7 mouse cellular contexts compared by ENCODE assay signal in the genomic region with DNA sequence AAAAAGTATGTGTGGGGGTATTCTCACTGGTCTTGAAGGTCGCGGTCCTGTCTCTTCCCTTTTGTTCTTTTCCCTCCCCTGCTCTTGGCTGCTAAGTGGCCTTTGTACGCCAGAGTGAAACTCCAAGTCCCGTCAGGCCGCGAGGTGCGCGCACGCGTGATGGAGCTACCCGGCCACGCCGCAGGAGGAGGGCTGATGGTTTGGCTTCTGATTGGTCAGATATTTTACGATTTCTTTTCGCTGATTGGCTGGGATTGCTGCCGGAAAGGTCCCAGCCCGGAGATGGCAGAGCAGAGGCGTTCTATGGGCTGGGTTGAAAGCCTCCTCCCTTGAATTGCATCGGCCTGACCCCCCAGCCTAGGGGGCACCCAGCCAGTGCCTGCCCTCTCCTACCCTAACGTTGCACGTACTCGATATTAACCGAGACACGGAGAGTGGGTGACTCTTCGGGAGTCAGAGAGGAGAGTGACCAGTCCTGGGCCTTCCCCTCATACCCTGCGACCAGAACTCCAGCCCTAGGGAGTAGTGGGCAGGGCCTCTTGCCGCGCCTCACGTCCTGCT. TPM values are rescaled to one million over a fixed set of nuclear protein-coding genes. Genes with fewer than 3 reads are reported as not detected.
DNase-seq lines count a peak whose midpoint lies in the region; ATAC-seq lines count a peak whose summit lies in the region.

No protein-coding gene starts in this region.

- no peaks in the 10 kb centered on the region for H3K27me3 ChIP-seq in intestine, embryonic 15.5 days (replicated peaks)
- H3K27me3 ChIP-seq in midbrain, embryonic 10.5 days (ENCODE audit: low read depth, poor library complexity, severe bottlenecking): peaks cover 37% of the 10 kb centered on the region

- H3K4me1 ChIP-seq in intestine, embryonic 15.5 days (replicated peaks): peaks cover 28% of the 10 kb centered on the region
- peaks cover 71% of the 10 kb centered on the region for H3K4me1 ChIP-seq in midbrain, embryonic 10.5 days

- peak overlapping the region; percentile 82 for H3K4me2 ChIP-seq in intestine, embryonic 15.5 days (replicated peaks)

- H3K27ac ChIP-seq in intestine, embryonic 15.5 days: peak overlapping the region; percentile 94
- H3K27ac ChIP-seq in midbrain, embryonic 10.5 days (replicated peaks): peak overlapping the region; percentile 93

- peak; percentile 93 for ATAC-seq in intestine, embryonic 15.5 days

- peak overlapping the region; percentile 65 for H3K4me3 ChIP-seq in intestine, embryonic 15.5 days (replicated peaks)
- peak overlapping the region; percentile 78 for H3K4me3 ChIP-seq in midbrain, embryonic 10.5 days

- H3K9me3 ChIP-seq in intestine, embryonic 15.5 days: no peaks in the 10 kb centered on the region
- H3K9me3 ChIP-seq in midbrain, embryonic 10.5 days (replicated peaks): peaks cover 13% of the 10 kb centered on the region

- peak; percentile 98 for DNase-seq in adrenal gland, adult 2 months
- DNase-seq in embryo, embryonic 11.5 days (ENCODE audit: low read depth, low spot score): peak; percentile 94
- peak; percentile 90 to 95 for DNase-seq in gastrocnemius, postnatal 36 days
- DNase-seq in left cerebral cortex, postnatal 25 days (ENCODE audit: low spot score in 2 of 2): peak; percentile 96 to 99
- peak; percentile 94 for DNase-seq in midbrain, embryonic 10.5 days (ENCODE audit: low spot score)
- peak; percentile 93 for DNase-seq in right cerebral cortex, postnatal 4 days

- intact Hi-C loops in gastrocnemius, postnatal 36 days (cut with DNase I): loop anchor here (1.0 kb wide), 1 partner anchor 26 kb away; no protein-coding TSS in a partner anchor
- intact Hi-C loops in left cerebral cortex, postnatal 25 days (cut with DNase I): loop anchor here (2.0 kb wide), 1 partner anchor 25 kb away; the partner anchor contains the start of gene Hnrnpr

- WGBS in intestine, embryonic 15.5 days: under 1% methylated on average over 29 of the region's 29 CpGs
- WGBS in midbrain, embryonic 10.5 days: under 1% methylated on average over 29 of the region's 29 CpGs

- H3K9ac ChIP-seq in intestine, embryonic 15.5 days: peak overlapping the region; percentile 72

- peaks cover 29% of the 10 kb centered on the region for H3K36me3 ChIP-seq in intestine, embryonic 15.5 days
- H3K36me3 ChIP-seq in midbrain, embryonic 10.5 days: peaks cover 38% of the 10 kb centered on the region

RNA-seq across cellular contexts. Expression of gene Zfp46, which starts 1.4 kb away (rescaled TPM):
- 10 to 100 TPM; 17.2 to 17.3 TPM for total RNA-seq in adrenal gland, adult 2 months (2021)
- polyA plus RNA-seq in adrenal gland, adult 2 months (2012; rRNA removed): 10.4 and 11.2 TPM in 2 replicates
- 10 to 100 TPM; 19.7 to 22.4 TPM for total RNA-seq in gastrocnemius, postnatal 36 days (2021)
- 16.0 and 16.8 TPM in 2 replicates for polyA plus RNA-seq in intestine, embryonic 15.5 days (2015; fragmentation: Nextera tagmentation; extraction: Ambion mirVana)
- 10 to 100 TPM; 54.6 to 64.2 TPM for total RNA-seq in left cerebral cortex, postnatal 25 days (2021)
- 23.3 and 30.3 TPM in 2 replicates for polyA plus RNA-seq in midbrain, embryonic 10.5 days (2016; fragmentation: Nextera tagmentation; extraction: Ambion mirVana)

RNA-seq across cellular contexts. Expression of gene Hnrnpr, which starts 24.9 kb away (rescaled TPM):
- total RNA-seq in adrenal gland, adult 2 months (2021): 10 to 100 TPM; 58.8 to 82.3 TPM
- 2.7 and 2.8 TPM in 2 replicates for polyA plus RNA-seq in adrenal gland, adult 2 months (2012; rRNA removed)
- total RNA-seq in gastrocnemius, postnatal 36 days (2021): 10 to 100 TPM; 16.4 to 21.1 TPM
- 128 and 129 TPM in 2 replicates for polyA plus RNA-seq in intestine, embryonic 15.5 days (2015; fragmentation: Nextera tagmentation; extraction: Ambion mirVana)
- 10 to 100 TPM; 81.8 to 83.5 TPM for total RNA-seq in left cerebral cortex, postnatal 25 days (2021)
- polyA plus RNA-seq in midbrain, embryonic 10.5 days (2016; fragmentation: Nextera tagmentation; extraction: Ambion mirVana): 229 and 258 TPM in 2 replicates

RNA-seq across cellular contexts. Expression of gene Tcea3, which starts 38.4 kb away (rescaled TPM):
- 1 to 10 TPM; 1.7 to 2.7 TPM for total RNA-seq in adrenal gland, adult 2 months (2021)
- 0.13 and 0.54 TPM in 2 replicates for polyA plus RNA-seq in adrenal gland, adult 2 months (2012; rRNA removed)
- 100 to 1,000 TPM; 272 to 347 TPM for total RNA-seq in gastrocnemius, postnatal 36 days (2021)
- 18.3 and 19.0 TPM in 2 replicates for polyA plus RNA-seq in intestine, embryonic 15.5 days (2015; fragmentation: Nextera tagmentation; extraction: Ambion mirVana)
- total RNA-seq in left cerebral cortex, postnatal 25 days (2021): under 1 TPM; 0.57 to 0.76 TPM
- polyA plus RNA-seq in midbrain, embryonic 10.5 days (2016; fragmentation: Nextera tagmentation; extraction: Ambion mirVana): 0.79 and 0.81 TPM in 2 replicates

Comparison
In these comparisons a context has a peak if more than half of its experiments do, and no peak if none do; other contexts are left out.
1. Peak in every context shown above with its lines: DNase-seq, ATAC-seq, H3K4me3 ChIP-seq and H3K27ac ChIP-seq.
2. RNA of gene Tcea3, which starts 38.4 kb away (total RNA-seq): 272 to 347 TPM in gastrocnemius, postnatal 36 days; 1.7 to 2.7 TPM in adrenal gland, adult 2 months and 0.57 to 0.76 TPM in left cerebral cortex, postnatal 25 days; every median in the first group is over 10 times any median in the second.